Mouse (Mus musculus): Measurements from ENCODE around the gene Frat2. TPM values are rescaled to one million over a fixed set of nuclear protein-coding genes. Genes with fewer than 3 reads are reported as not detected.

The Frat2 gene
- polyA plus RNA-seq, 1 experiment from 2014 or later, result 12.0 TPM

GRCm38 (mm10) chr19:41830106-41831031 lies 17.6 kb downstream of the Frat2 start:
- Histone ChIP-seq H3K9me3 (replicated peaks) (no peaks in the 10 kb centered on the region), H3K4me1 (peaks cover 66% of the 10 kb centered on the region), H3K4me3 (peak overlapping the region; percentile 94), H3K36me3 (no peaks in the 10 kb centered on the region), H3K9ac (peak overlapping the region; percentile 97), H3K27ac (peak overlapping the region; percentile 94), H3K4me2 (peak overlapping the region; percentile 99), H3K27me3 (replicated peaks) (no peaks in the 10 kb centered on the region)
- WGBS (ENCODE audit: insufficient replicate concordance), result under 1% methylated on average over 97 of the region's 112 CpGs
- ATAC-seq, result peak; percentile 55

- Histone ChIP-seq H3K36me3 (no peaks in the 10 kb centered on the region), H3K27me3 (replicated peaks) (no peaks in the 10 kb centered on the region), H3K27ac (peak within 1 kb of the TSS; percentile 94), H3K9ac (peak within 1 kb of the TSS; percentile 97), H3K4me1 (peaks cover 64% of the 10 kb centered on the region), H3K4me2 (peak within 1 kb of the TSS; percentile 99), H3K9me3 (replicated peaks) (no peaks in the 10 kb centered on the region), H3K4me3 (peak within 1 kb of the TSS; percentile 94)
- peak; percentile 88 for ATAC-seq
- 1% methylated on average over 39 of the region's 39 CpGs for WGBS (ENCODE audit: insufficient replicate concordance)
Observed at GRCm38 (mm10) chr19:41829381-41830105, 18.4 kb downstream of the Frat2 start, which contains the start of gene Frat1. Frat1 (plus strand) TSS chr19:41829970.

- Histone ChIP-seq H3K9me3 (replicated peaks) (no peaks in the 10 kb centered on the region), H3K4me1 (peaks cover 58% of the 10 kb centered on the region), H3K9ac (peak overlapping the region; percentile 97), H3K4me3 (peak overlapping the region; percentile 94), H3K27ac (peak overlapping the region; percentile 79), H3K27me3 (replicated peaks) (no peaks in the 10 kb centered on the region), H3K36me3 (no peaks in the 10 kb centered on the region), H3K4me2 (peak overlapping the region; percentile 99)
- 63% methylated on average over 3 of the region's 3 CpGs for WGBS (ENCODE audit: insufficient replicate concordance)
- no peak for ATAC-seq
Observed at GRCm38 (mm10) chr19:41828941-41829340, 19.0 kb downstream of the Frat2 start.

GRCm38 (mm10) chr19:41826529-41826928 lies 21.4 kb downstream of the Frat2 start:
- ATAC-seq, result no peak
- Histone ChIP-seq H3K4me1 (peaks cover 49% of the 10 kb centered on the region), H3K27me3 (replicated peaks) (no peaks in the 10 kb centered on the region), H3K36me3 (no peaks in the 10 kb centered on the region), H3K4me3 (no peak overlapping the region), H3K4me2 (no peak overlapping the region), H3K9me3 (replicated peaks) (no peaks in the 10 kb centered on the region), H3K27ac (no peak overlapping the region), H3K9ac (no peak overlapping the region)
- WGBS (ENCODE audit: insufficient replicate concordance), result 67% methylated on average over 3 of the region's 3 CpGs

GRCm38 (mm10) chr19:41824950-41825349 lies 23.0 kb downstream of the Frat2 start:
- peaks cover 43% of the 10 kb centered on the region for H3K4me1 ChIP-seq
- no peak overlapping the region for H3K27ac ChIP-seq
- H3K9me3 ChIP-seq (replicated peaks), result no peaks in the 10 kb centered on the region
- 31% methylated on average over 5 of the region's 5 CpGs for WGBS (ENCODE audit: insufficient replicate concordance)
- ATAC-seq, result no peak
- no peak overlapping the region for H3K4me2 ChIP-seq
- H3K36me3 ChIP-seq, result no peaks in the 10 kb centered on the region
- no peak overlapping the region for H3K9ac ChIP-seq
- no peak overlapping the region for H3K4me3 ChIP-seq
- H3K27me3 ChIP-seq (replicated peaks), result no peaks in the 10 kb centered on the region

- no peak overlapping the region for H3K9ac ChIP-seq
- H3K9me3 ChIP-seq (replicated peaks), result no peaks in the 10 kb centered on the region
- ATAC-seq, result peak; percentile 72
- no peaks in the 10 kb centered on the region for H3K36me3 ChIP-seq
- peak overlapping the region; percentile 12; the same call in 1 of the 2 replicates for H3K4me2 ChIP-seq
- WGBS (ENCODE audit: insufficient replicate concordance), result 32% methylated on average over 1 of the region's 1 CpGs
- no peaks in the 10 kb centered on the region for H3K27me3 ChIP-seq (replicated peaks)
- no peak overlapping the region for H3K4me3 ChIP-seq
- H3K4me1 ChIP-seq, result peaks cover 31% of the 10 kb centered on the region
- H3K27ac ChIP-seq, result no peak overlapping the region
Observed at GRCm38 (mm10) chr19:41822589-41822988, 25.3 kb downstream of the Frat2 start.

- 50% methylated on average over 5 of the region's 5 CpGs for WGBS (ENCODE audit: insufficient replicate concordance)
- no peak overlapping the region for H3K4me3 ChIP-seq
- H3K27me3 ChIP-seq (replicated peaks), result no peaks in the 10 kb centered on the region
- no peak overlapping the region for H3K27ac ChIP-seq
- H3K9ac ChIP-seq, result no peak overlapping the region
- peaks cover 43% of the 10 kb centered on the region for H3K4me1 ChIP-seq
- no peaks in the 10 kb centered on the region for H3K9me3 ChIP-seq (replicated peaks)
- ATAC-seq, result no peak
- H3K36me3 ChIP-seq, result no peaks in the 10 kb centered on the region
- no peak overlapping the region for H3K4me2 ChIP-seq
Observed at GRCm38 (mm10) chr19:41821436-41821835, 26.5 kb downstream of the Frat2 start.

GRCm38 (mm10) chr19:41818749-41819148 lies 29.2 kb downstream of the Frat2 start:
- Histone ChIP-seq H3K9me3 (replicated peaks) (no peaks in the 10 kb centered on the region), H3K36me3 (no peaks in the 10 kb centered on the region), H3K4me2 (no peak overlapping the region), H3K9ac (no peak overlapping the region), H3K4me1 (peaks cover 35% of the 10 kb centered on the region), H3K27me3 (replicated peaks) (no peaks in the 10 kb centered on the region), H3K4me3 (no peak overlapping the region), H3K27ac (no peak overlapping the region)
- ATAC-seq, result no peak
- 61% methylated on average over 4 of the region's 4 CpGs for WGBS (ENCODE audit: insufficient replicate concordance)

GRCm38 (mm10) chr19:41817325-41817724 lies 30.6 kb downstream of the Frat2 start:
- no peaks in the 10 kb centered on the region for H3K9me3 ChIP-seq (replicated peaks)
- no peaks in the 10 kb centered on the region for H3K27me3 ChIP-seq (replicated peaks)
- H3K4me1 ChIP-seq, result peaks cover 37% of the 10 kb centered on the region
- no peak for ATAC-seq
- no peaks in the 10 kb centered on the region for H3K36me3 ChIP-seq
- no peak overlapping the region for H3K9ac ChIP-seq
- H3K4me3 ChIP-seq, result no peak overlapping the region
- H3K27ac ChIP-seq, result no peak overlapping the region
- 70% methylated on average over 10 of the region's 10 CpGs for WGBS (ENCODE audit: insufficient replicate concordance)
- no peak overlapping the region for H3K4me2 ChIP-seq

GRCm38 (mm10) chr19:41816915-41817314 lies 31.0 kb downstream of the Frat2 start:
- Histone ChIP-seq H3K4me2 (no peak overlapping the region), H3K9ac (no peak overlapping the region), H3K36me3 (no peaks in the 10 kb centered on the region), H3K4me3 (no peak overlapping the region), H3K27me3 (replicated peaks) (no peaks in the 10 kb centered on the region), H3K4me1 (peaks cover 38% of the 10 kb centered on the region), H3K27ac (no peak overlapping the region), H3K9me3 (replicated peaks) (no peaks in the 10 kb centered on the region)
- no peak for ATAC-seq
- 61% methylated on average over 5 of the region's 5 CpGs for WGBS (ENCODE audit: insufficient replicate concordance)

- Histone ChIP-seq H3K4me2 (no peak overlapping the region), H3K4me1 (peaks cover 35% of the 10 kb centered on the region), H3K9me3 (replicated peaks) (no peaks in the 10 kb centered on the region), H3K9ac (no peak overlapping the region), H3K27ac (no peak overlapping the region), H3K4me3 (no peak overlapping the region), H3K36me3 (no peaks in the 10 kb centered on the region), H3K27me3 (replicated peaks) (no peaks in the 10 kb centered on the region)
- ATAC-seq, result no peak
- WGBS (ENCODE audit: insufficient replicate concordance), result 64% methylated on average over 5 of the region's 5 CpGs
Observed at GRCm38 (mm10) chr19:41816410-41816809, 31.5 kb downstream of the Frat2 start.

GRCm38 (mm10) chr19:41813374-41813773 lies 34.6 kb downstream of the Frat2 start:
- H3K4me1 ChIP-seq, result peaks cover 47% of the 10 kb centered on the region
- no peaks in the 10 kb centered on the region for H3K36me3 ChIP-seq
- no peak overlapping the region for H3K9ac ChIP-seq
- H3K4me2 ChIP-seq, result no peak overlapping the region
- H3K27ac ChIP-seq, result peak overlapping the region; percentile 42; the same call in 1 of the 2 replicates
- no peak overlapping the region for H3K4me3 ChIP-seq
- no peaks in the 10 kb centered on the region for H3K27me3 ChIP-seq (replicated peaks)
- WGBS (ENCODE audit: insufficient replicate concordance), result 59% methylated on average over 4 of the region's 4 CpGs
- no peaks in the 10 kb centered on the region for H3K9me3 ChIP-seq (replicated peaks)
- peak; percentile 77 for ATAC-seq

Measured in liver, embryonic 12.5 days (tissue).